Mouse (Mus musculus): ENCODE results near the gene Dock10. TPM values are rescaled to one million over a fixed set of nuclear protein-coding genes. Genes with fewer than 3 reads are reported as not detected.
A peak's percentile ranks its signal among the peaks of the same experiment; 100 is the strongest.

Dock10 gene
- polyA plus RNA-seq, 1 experiment from 2014 or later: 3.1 TPM

GRCm38 (mm10) chr1:80613395-80614011, 144.8 kb downstream of the Dock10 start:
- Histone ChIP-seq H3K36me3 (no peaks in the 10 kb centered on the region), H3K9me3 (no peaks in the 10 kb centered on the region), H3K4me3 (no peak overlapping the region), H3K27me3 (ENCODE audit: insufficient read depth, poor library complexity, severe bottlenecking) (no peaks in the 10 kb centered on the region), H3K27ac (no peak overlapping the region), H3K4me1 (replicated peaks) (no peaks in the 10 kb centered on the region)
- WGBS: 78% methylated on average over 4 of the region's 4 CpGs
- DNase-seq (ENCODE audit: low spot score): no peak

DNA sequence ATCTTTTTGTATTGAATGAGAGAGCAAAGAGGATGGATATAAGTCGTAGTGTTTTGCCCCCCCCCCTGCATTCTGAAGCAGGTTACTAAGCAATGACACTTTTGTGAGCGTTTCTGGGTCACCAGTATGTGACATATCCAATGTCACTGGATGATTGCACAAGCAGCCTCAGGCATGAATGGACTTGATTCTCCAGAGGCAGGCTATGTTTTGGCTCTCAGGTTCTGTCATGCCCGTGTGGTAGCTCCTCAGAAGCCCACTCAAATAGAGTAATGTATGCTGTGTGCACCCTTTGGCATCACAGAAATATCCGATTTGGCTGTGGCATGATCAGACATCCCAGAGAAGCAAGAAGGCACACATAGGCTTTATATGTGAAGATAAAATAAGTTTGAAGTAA, 150.8 kb downstream of the Dock10 start:
- no peak overlapping the region for H3K4me3 ChIP-seq
- 74% methylated on average over 4 of the region's 4 CpGs for WGBS
- H3K9me3 ChIP-seq: no peaks in the 10 kb centered on the region
- H3K4me1 ChIP-seq (replicated peaks): no peaks in the 10 kb centered on the region
- no peak overlapping the region for H3K27ac ChIP-seq
- no peaks in the 10 kb centered on the region for H3K36me3 ChIP-seq
- no peaks in the 10 kb centered on the region for H3K27me3 ChIP-seq (ENCODE audit: insufficient read depth, poor library complexity, severe bottlenecking)
- no peak for DNase-seq (ENCODE audit: low spot score)

- Histone ChIP-seq H3K27me3 (ENCODE audit: insufficient read depth, poor library complexity, severe bottlenecking) (no peaks in the 10 kb centered on the region), H3K36me3 (no peaks in the 10 kb centered on the region), H3K4me3 (no peak overlapping the region), H3K27ac (no peak overlapping the region), H3K4me1 (replicated peaks) (no peaks in the 10 kb centered on the region), H3K9me3 (no peaks in the 10 kb centered on the region)
- WGBS: 72% methylated on average over 8 of the region's 8 CpGs
- DNase-seq (ENCODE audit: low spot score): no peak
These were observed 152.1 kb downstream of the Dock10 start for GRCm38 (mm10) chr1:80606131-80606754.

GRCm38 (mm10) chr1:80604332-80604731, 154.0 kb downstream of the Dock10 start:
- H3K4me1 ChIP-seq (replicated peaks): no peaks in the 10 kb centered on the region
- H3K27ac ChIP-seq: no peak overlapping the region
- WGBS: 87% methylated on average over 2 of the region's 2 CpGs
- no peaks in the 10 kb centered on the region for H3K27me3 ChIP-seq (ENCODE audit: insufficient read depth, poor library complexity, severe bottlenecking)
- no peak overlapping the region for H3K4me3 ChIP-seq
- H3K36me3 ChIP-seq: no peaks in the 10 kb centered on the region
- no peak for DNase-seq (ENCODE audit: low spot score)
- H3K9me3 ChIP-seq: no peaks in the 10 kb centered on the region

DNA sequence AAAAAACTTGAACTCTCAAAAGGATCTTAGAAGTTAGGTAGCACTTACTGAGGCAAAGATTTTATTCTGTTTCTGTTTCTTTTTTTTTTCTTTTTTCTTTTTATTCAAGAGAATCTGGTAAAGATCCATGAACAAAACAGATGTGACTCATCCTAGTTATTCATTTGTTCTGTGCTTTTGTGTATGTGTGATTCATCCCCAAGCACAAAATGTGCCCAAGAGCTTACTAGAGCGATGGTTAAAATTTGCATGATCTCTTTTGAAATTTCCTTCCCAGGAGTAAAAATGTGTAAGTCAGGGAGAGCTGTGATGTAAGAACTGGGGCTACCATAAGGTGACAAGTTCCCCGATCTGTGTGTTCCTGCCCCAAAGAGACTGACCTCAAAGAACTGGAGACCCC, 155.2 kb downstream of the Dock10 start:
- no peak for DNase-seq (ENCODE audit: low spot score)
- Histone ChIP-seq H3K27me3 (ENCODE audit: insufficient read depth, poor library complexity, severe bottlenecking) (no peaks in the 10 kb centered on the region), H3K4me3 (no peak overlapping the region), H3K9me3 (no peaks in the 10 kb centered on the region), H3K4me1 (replicated peaks) (no peaks in the 10 kb centered on the region), H3K36me3 (no peaks in the 10 kb centered on the region), H3K27ac (no peak overlapping the region)
- 84% methylated on average over 2 of the region's 2 CpGs for WGBS

DNA sequence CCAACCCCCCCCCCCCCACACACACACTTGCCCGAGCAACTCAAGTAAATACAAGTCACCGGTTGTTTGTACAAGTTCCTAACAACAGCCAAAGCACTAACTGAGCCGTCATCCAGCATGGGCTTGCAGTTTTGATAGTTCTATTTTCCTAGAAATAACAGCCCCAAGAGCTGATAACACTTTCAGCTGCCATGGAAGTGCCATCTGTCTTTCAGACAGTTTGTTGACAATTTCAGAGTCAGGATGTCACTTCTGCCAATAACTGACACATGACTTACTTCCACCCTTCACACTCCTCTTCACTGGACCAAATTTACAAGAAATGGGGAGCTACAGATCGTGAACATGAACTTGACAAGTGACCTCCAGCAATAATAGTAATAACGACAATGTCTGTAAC, 175.0 kb downstream of the Dock10 start:
- Histone ChIP-seq H3K4me1 (replicated peaks) (no peaks in the 10 kb centered on the region), H3K4me3 (no peak overlapping the region), H3K27ac (no peak overlapping the region), H3K27me3 (ENCODE audit: insufficient read depth, poor library complexity, severe bottlenecking) (no peaks in the 10 kb centered on the region), H3K36me3 (no peaks in the 10 kb centered on the region), H3K9me3 (no peaks in the 10 kb centered on the region)
- no peak for DNase-seq (ENCODE audit: low spot score)
- WGBS: 87% methylated on average over 5 of the region's 5 CpGs

GRCm38 (mm10) chr1:80582186-80582585, 176.1 kb downstream of the Dock10 start:
- WGBS: 89% methylated on average over 3 of the region's 3 CpGs
- DNase-seq (ENCODE audit: low spot score): no peak
- Histone ChIP-seq H3K4me3 (no peak overlapping the region), H3K4me1 (replicated peaks) (no peaks in the 10 kb centered on the region), H3K9me3 (no peaks in the 10 kb centered on the region), H3K27me3 (ENCODE audit: insufficient read depth, poor library complexity, severe bottlenecking) (no peaks in the 10 kb centered on the region), H3K36me3 (no peaks in the 10 kb centered on the region), H3K27ac (no peak overlapping the region)

GRCm38 (mm10) chr1:80576898-80577297, 181.4 kb downstream of the Dock10 start:
- H3K9me3 ChIP-seq: no peaks in the 10 kb centered on the region
- no peaks in the 10 kb centered on the region for H3K36me3 ChIP-seq
- no peak overlapping the region for H3K4me3 ChIP-seq
- H3K4me1 ChIP-seq (replicated peaks): no peaks in the 10 kb centered on the region
- H3K27ac ChIP-seq: no peak overlapping the region
- peak; percentile 8 for DNase-seq (ENCODE audit: low spot score)
- WGBS: 82% methylated on average over 2 of the region's 2 CpGs
- no peaks in the 10 kb centered on the region for H3K27me3 ChIP-seq (ENCODE audit: insufficient read depth, poor library complexity, severe bottlenecking)

DNA sequence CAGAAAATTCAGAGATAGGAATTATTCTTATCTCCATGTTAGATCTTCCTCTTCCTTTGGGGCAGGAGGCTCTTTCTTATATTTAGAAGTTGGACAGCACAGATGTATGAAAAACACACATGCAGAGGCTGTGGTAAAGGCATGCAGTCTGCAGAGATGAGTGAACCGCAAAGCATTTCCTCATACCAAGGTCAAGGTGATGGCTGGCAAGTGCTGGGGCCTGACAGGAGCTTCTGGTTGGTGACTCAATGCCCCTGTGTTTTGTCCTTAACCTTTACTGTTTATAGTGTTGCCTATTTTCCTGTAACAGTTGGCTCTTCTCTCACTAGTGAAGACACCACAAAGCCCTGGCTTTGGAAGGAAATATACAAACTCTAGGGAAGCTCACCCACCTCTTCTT, 201.9 kb downstream of the Dock10 start:
- 96% methylated on average over 1 of the region's 1 CpGs for WGBS
- no peaks in the 10 kb centered on the region for H3K27me3 ChIP-seq (ENCODE audit: insufficient read depth, poor library complexity, severe bottlenecking)
- no peak for DNase-seq (ENCODE audit: low spot score)
- H3K4me1 ChIP-seq (replicated peaks): no peaks in the 10 kb centered on the region
- no peak overlapping the region for H3K4me3 ChIP-seq
- no peaks in the 10 kb centered on the region for H3K36me3 ChIP-seq
- no peak overlapping the region for H3K27ac ChIP-seq
- no peaks in the 10 kb centered on the region for H3K9me3 ChIP-seq

DNA sequence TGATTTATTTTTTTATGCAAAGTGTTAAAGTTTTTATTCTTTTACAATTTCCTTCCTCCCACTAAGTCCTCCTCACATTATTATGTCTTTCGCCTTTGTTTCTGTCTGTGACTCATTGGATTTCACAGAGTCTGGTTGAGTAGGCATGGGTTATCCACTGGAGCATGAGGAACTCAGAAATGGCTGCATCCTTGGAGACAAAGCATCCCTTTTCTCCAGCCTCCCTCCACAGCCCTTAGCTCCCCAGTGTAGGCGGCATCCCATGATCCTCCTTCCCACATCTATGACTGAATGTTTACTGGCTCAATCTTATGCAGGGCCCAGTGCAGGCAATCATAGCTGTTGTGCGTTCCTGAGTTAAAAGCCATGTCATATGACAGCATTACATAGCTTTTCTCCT, 216.8 kb downstream of the Dock10 start:
- WGBS: 82% methylated on average over 3 of the region's 3 CpGs

GRCm38 (mm10) chr1:80522197-80522596, 236.1 kb downstream of the Dock10 start:
- 70% methylated on average over 5 of the region's 5 CpGs for WGBS
- Histone ChIP-seq H3K36me3 (no peaks in the 10 kb centered on the region), H3K4me3 (no peak overlapping the region), H3K9me3 (no peaks in the 10 kb centered on the region), H3K4me1 (replicated peaks) (no peaks in the 10 kb centered on the region), H3K27me3 (ENCODE audit: insufficient read depth, poor library complexity, severe bottlenecking) (no peaks in the 10 kb centered on the region), H3K27ac (no peak overlapping the region)
- DNase-seq (ENCODE audit: low spot score): no peak

More for the DNA sequence above, 216.8 kb downstream of the Dock10 start:
- DNase-seq (ENCODE audit: low spot score): no peak
- H3K9me3 ChIP-seq: no peaks in the 10 kb centered on the region
- no peaks in the 10 kb centered on the region for H3K27me3 ChIP-seq (ENCODE audit: insufficient read depth, poor library complexity, severe bottlenecking)
- no peak overlapping the region for H3K4me3 ChIP-seq
- H3K27ac ChIP-seq: no peak overlapping the region
- H3K36me3 ChIP-seq: no peaks in the 10 kb centered on the region
- no peaks in the 10 kb centered on the region for H3K4me1 ChIP-seq (replicated peaks)

DNA sequence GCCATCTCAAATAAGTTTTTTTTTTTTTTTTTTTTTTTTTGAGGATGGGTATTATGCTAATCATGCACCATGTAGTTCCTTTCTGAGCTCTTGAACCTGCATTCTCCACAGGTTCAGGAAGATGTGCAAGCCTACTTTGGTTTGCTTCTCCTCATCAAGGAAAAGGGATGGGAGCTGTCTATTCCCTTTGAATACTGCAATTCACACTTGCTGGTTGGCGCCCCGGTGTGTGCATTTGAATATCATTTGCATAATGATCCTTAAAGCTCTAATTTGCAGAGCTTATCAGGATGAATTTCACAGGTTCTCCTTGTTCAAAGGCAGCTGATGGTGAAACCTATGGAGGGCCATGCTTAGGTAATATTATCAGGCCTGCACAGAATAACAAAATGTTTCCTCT, 237.9 kb downstream of the Dock10 start:
- no peak for DNase-seq (ENCODE audit: low spot score)
- H3K4me1 ChIP-seq (replicated peaks): no peaks in the 10 kb centered on the region
- H3K36me3 ChIP-seq: no peaks in the 10 kb centered on the region
- H3K27me3 ChIP-seq (ENCODE audit: insufficient read depth, poor library complexity, severe bottlenecking): no peaks in the 10 kb centered on the region
- no peak overlapping the region for H3K4me3 ChIP-seq
- H3K9me3 ChIP-seq: no peaks in the 10 kb centered on the region
- no peak overlapping the region for H3K27ac ChIP-seq
- 34% methylated on average over 2 of the region's 2 CpGs for WGBS

- no peak overlapping the region for H3K4me3 ChIP-seq
- DNase-seq (ENCODE audit: low spot score): no peak
- WGBS: 9% methylated on average over 1 of the region's 1 CpGs
- H3K9me3 ChIP-seq: no peaks in the 10 kb centered on the region
- H3K4me1 ChIP-seq (replicated peaks): no peaks in the 10 kb centered on the region
- H3K27ac ChIP-seq: no peak overlapping the region
- no peaks in the 10 kb centered on the region for H3K27me3 ChIP-seq (ENCODE audit: insufficient read depth, poor library complexity, severe bottlenecking)
- no peaks in the 10 kb centered on the region for H3K36me3 ChIP-seq
These were observed 238.4 kb downstream of the Dock10 start for GRCm38 (mm10) chr1:80519893-80520292.

DNA sequence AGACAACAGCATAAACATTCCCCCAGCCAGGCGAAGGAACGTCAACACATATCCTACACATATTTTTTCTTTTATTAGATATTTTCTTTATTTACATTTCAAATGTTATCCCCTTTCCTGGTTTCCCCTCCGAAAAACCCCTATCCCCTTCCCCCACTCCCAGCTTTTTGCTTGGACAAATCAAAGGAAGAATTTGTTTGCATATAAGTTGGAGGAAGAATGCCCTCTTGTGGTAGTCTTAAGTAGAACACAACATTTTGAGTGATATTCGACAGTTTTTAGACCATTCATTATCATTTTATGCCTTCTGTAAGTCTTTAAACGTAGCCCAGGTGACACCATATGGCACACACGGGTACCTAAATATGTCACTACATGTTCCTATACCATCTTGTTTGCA, 242.5 kb downstream of the Dock10 start:
- no peak overlapping the region for H3K4me3 ChIP-seq
- no peak overlapping the region for H3K27ac ChIP-seq
- DNase-seq (ENCODE audit: low spot score): no peak
- no peaks in the 10 kb centered on the region for H3K4me1 ChIP-seq (replicated peaks)
- 54% methylated on average over 6 of the region's 6 CpGs for WGBS
- no peaks in the 10 kb centered on the region for H3K27me3 ChIP-seq (ENCODE audit: insufficient read depth, poor library complexity, severe bottlenecking)
- H3K36me3 ChIP-seq: no peaks in the 10 kb centered on the region
- no peaks in the 10 kb centered on the region for H3K9me3 ChIP-seq

Measured in hindbrain, embryonic 10.5 days (tissue).